Mouse (Mus musculus) limb, embryonic 14.5 days (tissue): ENCODE measurements around the gene 4930544D05Rik. TPM values are rescaled to one million over a fixed set of nuclear protein-coding genes. Genes with fewer than 3 reads are reported as not detected.

Experiments
- ATAC-seq: fragments of 200-750 bp; cut with Nextera tagmentation; 2 replicates; pipeline ENCODE4 v1.8.0; 2017; ENCODE audit warnings: low read depth, moderate number of reproducible peaks, moderate TSS enrichment; ENCODE audit not compliant: low FRiP score
- DNase-seq: peaks from one replicate; pipeline ENCODE4 v3.0.0-alpha.2; 2015; ENCODE audit warnings: low spot score
- H3K27ac ChIP-seq: fragments of 300-500 bp; sonication (generic); replicated peaks from 2 replicates; pipeline ENCODE4 v1.5.1; 2014; ENCODE audit warnings: low read depth, mild to moderate bottlenecking, low read length, moderate library complexity, mixed read lengths
- H3K27me3 ChIP-seq: fragments of 300-500 bp; sonication (generic); 2 replicates; pipeline ENCODE4 v1.6.1; 2014; ENCODE audit warnings: low read length, mixed read lengths; ENCODE audit not compliant: control insufficient read depth, insufficient read depth
- H3K36me3 ChIP-seq: fragments of 300-500 bp; sonication (generic); 2 replicates; pipeline ENCODE4 v1.6.1; 2014; ENCODE audit warnings: mild to moderate bottlenecking, low read length, moderate library complexity, mixed read lengths; ENCODE audit not compliant: control insufficient read depth, insufficient read depth
- H3K4me1 ChIP-seq: fragments of 300-500 bp; sonication (generic); 2 replicates; pipeline ENCODE4 v1.6.1; 2014; ENCODE audit warnings: antibody characterized with exemption, low read length, mixed read lengths; ENCODE audit not compliant: control insufficient read depth, insufficient read depth
- H3K4me2 ChIP-seq: fragments of 300-500 bp; sonication (generic); replicated peaks from 2 replicates; pipeline ENCODE4 v1.6.1; 2014; ENCODE audit warnings: low read depth, mild to moderate bottlenecking, low read length, moderate library complexity; ENCODE audit not compliant: severe bottlenecking
- H3K4me3 ChIP-seq: fragments of 300-500 bp; sonication (generic); replicated peaks from 2 replicates; pipeline ENCODE4 v1.5.1; 2014; ENCODE audit warnings: low read length
- H3K9ac ChIP-seq: fragments of 300-500 bp; sonication (generic); 2 replicates; pipeline ENCODE4 v1.6.1; 2014; ENCODE audit warnings: mild to moderate bottlenecking, low read depth, low read length, moderate library complexity; ENCODE audit not compliant: severe bottlenecking
- H3K9me3 ChIP-seq: fragments of 300-500 bp; sonication (generic); 2 replicates; pipeline ENCODE4 v1.6.1; 2016; ENCODE audit warnings: low read length; ENCODE audit not compliant: control insufficient read depth
- POLR2A ChIP-seq: fragments of 200-500 bp; IDR thresholded peaks from 2 replicates; pipeline ENCODE4 v1.8.0; 2012; ENCODE audit warnings: inconsistent platforms, mild to moderate bottlenecking, moderate library complexity, borderline replicate concordance; ENCODE audit not compliant: insufficient read depth, insufficient read length; ENCODE audit errors: extremely low read depth
- WGBS: fragments of 180-500 bp; shearing (Covaris S2); extraction: QIAGEN DNeasy Blood & Tissue Kit; methylation state at CpG from one replicate; pipeline ENCODE4 v1.1.7; 2014; 5-methylcytosine and 5-hydroxymethylcytosine counted together
- polyA plus RNA-seq, 2 experiments: library from polyadenylated mRNA; depleted of rRNA in 1 of 2; stranded (reverse) in 1 of 2; unstranded in 1 of 2; fragments of >200 nt; fragmentation: Nextera tagmentation in 1 of 2; extraction: Ambion mirVana in 1 of 2; gene quantifications; 2 replicates each; pipeline versions ENCODE4 v1.2.1 to v1.2.3; 2012 to 2014

Gene 4930544D05Rik
- polyA plus RNA-seq, 2 experiments, result not detected

DNA sequence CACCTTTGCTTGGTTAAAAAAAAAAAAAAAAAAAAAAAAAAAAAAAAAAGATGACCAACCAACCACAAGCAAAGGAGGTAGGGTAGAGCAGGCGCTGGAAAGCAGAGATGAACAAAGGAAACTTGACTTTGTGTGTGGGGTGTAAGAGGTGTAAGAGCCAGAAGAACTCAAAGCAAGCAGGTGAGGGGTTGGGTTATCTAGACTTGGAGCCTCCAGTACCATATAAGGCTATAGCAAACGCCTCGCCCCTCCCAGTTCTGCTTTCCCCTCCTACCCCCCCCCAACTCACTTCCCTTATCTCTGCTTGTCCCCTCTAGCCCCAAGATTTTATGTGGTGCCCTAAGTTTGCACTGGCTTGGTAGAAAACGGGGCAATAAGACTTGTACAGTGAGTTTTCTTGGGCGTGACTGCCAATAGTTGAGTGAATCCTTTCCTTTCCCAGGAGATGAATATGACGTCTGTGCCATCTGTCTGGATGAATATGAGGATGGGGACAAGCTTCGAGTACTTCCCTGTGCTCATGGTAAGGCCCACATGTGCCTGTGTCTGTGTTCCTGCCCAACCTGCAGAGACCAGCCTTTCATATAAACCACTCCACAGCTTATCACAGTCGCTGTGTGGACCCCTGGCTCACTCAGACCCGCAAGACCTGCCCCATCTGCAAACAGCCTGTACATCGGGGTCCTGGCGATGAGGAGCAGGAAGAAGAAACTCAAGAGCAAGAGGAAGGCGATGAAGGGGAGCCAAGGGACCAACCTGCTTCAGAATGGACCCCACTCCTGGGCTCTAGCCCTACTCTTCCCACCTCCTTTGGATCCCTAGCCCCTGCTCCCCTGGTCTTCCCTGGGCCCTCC is 34.9 kb downstream of the 4930544D05Rik start:
- WGBS, result 77% methylated on average over 12 of the region's 12 CpGs
- no peak overlapping the region for H3K9ac ChIP-seq
- H3K4me3 ChIP-seq, result peak overlapping the region; percentile 9; the same call in 1 of the 2 replicates
- peaks cover 23% of the 10 kb centered on the region for H3K4me1 ChIP-seq
- 0 out of 2 replicates have a peak overlapping the region, but pooled peaks have one; percentile 1 for H3K4me2 ChIP-seq
- H3K9me3 ChIP-seq, result no peaks in the 10 kb centered on the region
- H3K27me3 ChIP-seq, result no peaks in the 10 kb centered on the region
- no peak for TF ChIP-seq POLR2A
- ATAC-seq, result no peak
- no peak overlapping the region for H3K27ac ChIP-seq
- peaks cover 53% of the 10 kb centered on the region for H3K36me3 ChIP-seq
- no peak for DNase-seq

DNA sequence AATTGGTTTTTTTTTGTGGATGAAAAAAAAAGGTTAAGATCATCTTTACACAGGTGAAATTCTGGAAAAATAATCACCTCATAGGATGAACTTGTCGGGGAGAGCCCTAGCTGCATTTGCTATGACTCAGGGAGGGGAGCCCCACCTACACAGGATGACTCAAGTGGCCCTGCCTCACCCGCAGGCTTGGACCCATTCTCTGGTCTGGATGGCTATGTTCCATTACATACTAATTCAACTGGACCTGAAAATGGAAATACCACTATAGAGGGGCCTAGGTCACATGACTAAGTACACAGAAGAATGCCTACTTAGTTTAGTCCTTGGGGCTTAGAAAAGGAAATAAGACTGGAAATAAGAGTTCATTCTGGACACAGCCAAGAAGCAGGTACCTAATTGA is 35.7 kb downstream of the 4930544D05Rik start:
- WGBS, result 71% methylated on average over 2 of the region's 2 CpGs
- DNase-seq (no peak), ATAC-seq (no peak)
- peaks cover 50% of the 10 kb centered on the region for H3K36me3 ChIP-seq
- no peak for TF ChIP-seq POLR2A
- no peaks in the 10 kb centered on the region for H3K9me3 ChIP-seq
- H3K4me2 ChIP-seq, result 0 out of 2 replicates have a peak overlapping the region, but pooled peaks have one; percentile 1
- no peaks in the 10 kb centered on the region for H3K27me3 ChIP-seq
- no peak overlapping the region for H3K27ac ChIP-seq
- H3K9ac ChIP-seq, result no peak overlapping the region
- no peak overlapping the region for H3K4me3 ChIP-seq
- H3K4me1 ChIP-seq, result peaks cover 20% of the 10 kb centered on the region

DNA sequence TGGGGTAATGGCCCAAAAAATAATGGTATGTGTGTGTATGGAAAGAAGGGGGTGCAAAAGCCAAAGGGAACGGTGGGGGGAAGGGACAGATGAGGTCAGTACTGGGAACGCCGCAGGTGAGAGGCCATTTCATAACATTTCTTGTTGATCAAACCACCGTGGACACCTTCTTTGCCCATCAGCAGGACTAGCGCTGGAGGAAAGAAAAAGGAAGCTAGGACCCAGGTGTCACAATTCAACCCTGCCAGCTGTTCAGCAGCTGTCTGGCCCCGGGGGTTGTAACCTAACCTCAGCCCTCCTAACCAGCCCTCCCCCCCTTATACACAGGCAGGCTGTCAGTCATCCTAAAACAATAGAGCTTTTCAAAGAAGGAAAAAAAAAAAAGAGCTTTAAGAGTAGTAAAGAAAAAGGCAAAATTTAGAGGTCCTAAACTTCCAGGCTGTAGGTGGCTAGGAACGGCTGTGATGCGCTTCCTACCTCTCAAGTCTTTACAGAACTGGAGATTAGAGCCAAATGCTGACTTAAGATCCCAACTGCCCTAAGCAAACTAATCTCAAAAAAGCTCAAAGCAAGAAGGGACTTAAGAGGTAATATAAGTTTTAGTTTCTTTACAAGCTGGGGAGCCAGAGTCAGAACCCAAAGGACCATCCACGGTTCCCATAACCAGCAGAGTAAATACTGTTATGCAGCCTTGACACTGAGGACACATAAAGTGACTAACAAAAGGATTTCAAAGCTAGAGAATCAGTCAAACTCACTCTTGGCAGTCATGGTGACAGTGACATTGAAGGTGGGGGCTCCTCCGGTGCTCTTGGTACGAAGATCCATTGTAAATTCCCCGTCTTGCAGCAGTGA is 36.6 kb downstream of the 4930544D05Rik start:
- H3K36me3 ChIP-seq, result peaks cover 50% of the 10 kb centered on the region
- DNase-seq, result peak; percentile 66

DNA sequence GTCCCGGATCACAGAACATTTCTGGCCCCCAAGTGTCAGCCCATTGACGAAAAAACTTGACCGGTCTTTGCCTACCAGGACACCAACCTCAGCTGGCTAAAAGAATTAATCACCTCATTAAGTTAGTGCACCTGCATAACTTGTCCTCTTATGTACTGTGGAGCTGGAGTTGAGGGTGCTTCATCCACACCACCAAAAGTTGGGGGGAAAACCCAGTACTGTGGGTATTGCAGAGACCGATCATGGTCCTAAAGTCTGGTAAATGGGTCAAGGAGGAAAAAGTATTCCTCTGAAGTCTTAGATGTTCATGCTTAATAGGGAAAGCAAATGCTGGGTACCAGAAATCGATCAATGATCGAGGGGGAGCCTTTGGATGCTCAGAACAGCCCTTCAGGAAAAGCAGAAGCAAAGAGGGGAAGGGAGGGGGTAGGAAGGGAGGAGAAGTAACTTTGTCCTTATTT is 37.3 kb downstream of the 4930544D05Rik start:
- WGBS, result 44% methylated on average over 6 of the region's 6 CpGs
- Histone ChIP-seq H3K9me3 (no peaks in the 10 kb centered on the region), H3K4me2 (peak overlapping the region; percentile 97), H3K9ac (peak overlapping the region; percentile 96), H3K4me1 (peaks cover 33% of the 10 kb centered on the region), H3K36me3 (peaks cover 50% of the 10 kb centered on the region), H3K27ac (peak overlapping the region; percentile 97), H3K4me3 (peak overlapping the region; percentile 100), H3K27me3 (no peaks in the 10 kb centered on the region)
- DNase-seq (no peak), ATAC-seq (no peak)
- no peak for TF ChIP-seq POLR2A

More for the DNA sequence above, 36.6 kb downstream of the 4930544D05Rik start:
- H3K4me1 ChIP-seq, result peaks cover 28% of the 10 kb centered on the region
- 50% methylated on average over 12 of the region's 12 CpGs for WGBS
- H3K27me3 ChIP-seq, result no peaks in the 10 kb centered on the region
- H3K9ac ChIP-seq, result peak overlapping the region; percentile 96
- H3K4me3 ChIP-seq, result peak overlapping the region; percentile 100
- no peak for TF ChIP-seq POLR2A
- peak overlapping the region; percentile 97 for H3K4me2 ChIP-seq
- H3K9me3 ChIP-seq, result no peaks in the 10 kb centered on the region
- no peak for ATAC-seq
- peak overlapping the region; percentile 97 for H3K27ac ChIP-seq
